In genomic region chr16:33965878-33966537, GRCm38 (mm10) we compare ENCODE assay signal across 8 mouse cellular contexts. TPM values are rescaled to one million over a fixed set of nuclear protein-coding genes. Genes with fewer than 3 reads are reported as not detected.
A peak's percentile ranks its signal among the peaks of the same experiment; 100 is the strongest.
DNase-seq lines count a peak whose midpoint lies in the region; ATAC-seq and TF ChIP-seq lines count a peak whose summit lies in the region.

No protein-coding gene starts in this region.

- H3K4me3 ChIP-seq in kidney, adult 2 months (ENCODE audit: insufficient read depth, low read depth, low read length), result peak overlapping the region; percentile 78
- peak overlapping the region; percentile 88 for H3K4me3 ChIP-seq in hindbrain, postnatal 0 days (ENCODE audit: low read length)
- peak overlapping the region; percentile 77 for H3K4me3 ChIP-seq in midbrain, embryonic 14.5 days (replicated peaks; ENCODE audit: low read depth, low read length)

- ATAC-seq in hindbrain, postnatal 0 days, result peak; percentile 1; the same call in 1 of the 2 replicates
- ATAC-seq in midbrain, embryonic 14.5 days (ENCODE audit: low FRiP score, low TSS enrichment), result peak; percentile 44; the same call in 1 of the 2 replicates
- ATAC-seq in cerebellum, adult (ENCODE audit: insufficient number of reproducible peaks, low FRiP score, low TSS enrichment), result no peak

- H3K4me1 ChIP-seq in kidney, adult 2 months (ENCODE audit: control insufficient read depth, insufficient read depth, low read length), result peaks cover 12% of the 10 kb centered on the region
- H3K4me1 ChIP-seq in hindbrain, postnatal 0 days (ENCODE audit: insufficient read depth, low read length), result 0 out of 2 replicates have a peak, but pooled peaks cover 3% of the 10 kb centered on the region
- H3K4me1 ChIP-seq in midbrain, embryonic 14.5 days (ENCODE audit: control insufficient read depth, insufficient read depth, low read length), result peaks cover 11% of the 10 kb centered on the region; the same call in 1 of the 2 replicates

- no peaks in the 10 kb centered on the region for H3K27me3 ChIP-seq in kidney, adult 2 months (replicated peaks; ENCODE audit: control insufficient read depth, insufficient read depth, low read length)
- no peaks in the 10 kb centered on the region for H3K27me3 ChIP-seq in hindbrain, postnatal 0 days (ENCODE audit: insufficient read depth, low read length)
- no peaks in the 10 kb centered on the region for H3K27me3 ChIP-seq in midbrain, embryonic 14.5 days (ENCODE audit: control insufficient read depth, insufficient read depth, low read length)

- no peak for TF ChIP-seq CTCF in kidney, adult 2 months (conservative IDR thresholded peaks at IDR 0.05; ENCODE audit: insufficient read depth, insufficient read length, low read depth, low read length)
- no peak for TF ChIP-seq CTCF in hindbrain, postnatal 0 days (IDR thresholded peaks at IDR 0.05; ENCODE audit: low read depth)

- no peak for TF ChIP-seq POLR2A in kidney, adult 2 months (IDR thresholded peaks at IDR 0.05; ENCODE audit: low read depth, low read length)

- H3K9ac ChIP-seq in hindbrain, postnatal 0 days (replicated peaks; ENCODE audit: low read length), result peak overlapping the region; percentile 78
- peak overlapping the region; percentile 72 for H3K9ac ChIP-seq in midbrain, embryonic 14.5 days (replicated peaks; ENCODE audit: low read length)

- peak; percentile 64 for DNase-seq in kidney, adult 2 months
- no peak for DNase-seq in kidney, postnatal 14 days
- DNase-seq in CD8-positive naive resting alpha-beta T cell, adult 2 months (ENCODE audit: low read depth in 2 of 2, low spot score in 2 of 2), result peak; percentile 5 to 32
- peak; percentile 24 for DNase-seq in c-Kit-positive CD71-positive TER-119-positive erythroid progenitor cells, embryonic 14.5 days (ENCODE audit: low spot score)
- no peak for DNase-seq in hindbrain, postnatal 0 days (ENCODE audit: low spot score)
- DNase-seq in midbrain, embryonic 14.5 days, result peak; percentile 31
- no peak for DNase-seq in layer of hippocampus, adult 9-11 months

- H3K4me2 ChIP-seq in hindbrain, postnatal 0 days (ENCODE audit: low read depth, low read length), result peak overlapping the region; percentile 93
- peak overlapping the region; percentile 63 for H3K4me2 ChIP-seq in midbrain, embryonic 14.5 days (ENCODE audit: low read length)

- 6% methylated on average over 15 of the region's 15 CpGs for WGBS in kidney, adult 2 months
- 14% methylated on average over 15 of the region's 15 CpGs for WGBS in hindbrain, postnatal 0 days
- WGBS in midbrain, embryonic 14.5 days, result 18% methylated on average over 15 of the region's 15 CpGs

- no peaks in the 10 kb centered on the region for H3K9me3 ChIP-seq in hindbrain, postnatal 0 days (ENCODE audit: low read length)
- no peaks in the 10 kb centered on the region for H3K9me3 ChIP-seq in midbrain, embryonic 14.5 days (ENCODE audit: control insufficient read depth, low read length)

- peak overlapping the region; percentile 8; the same call in 1 of the 2 replicates for H3K27ac ChIP-seq in kidney, adult 2 months (ENCODE audit: insufficient read depth, low read depth, low read length)
- peak overlapping the region; percentile 67; the same call in 1 of the 2 replicates for H3K27ac ChIP-seq in hindbrain, postnatal 0 days
- H3K27ac ChIP-seq in midbrain, embryonic 14.5 days (replicated peaks; ENCODE audit: low read depth, low read length), result no peak overlapping the region

- H3K36me3 ChIP-seq in kidney, adult 2 months (ENCODE audit: control insufficient read depth, insufficient read depth, low read length), result no peaks in the 10 kb centered on the region
- peaks cover 15% of the 10 kb centered on the region for H3K36me3 ChIP-seq in hindbrain, postnatal 0 days (ENCODE audit: insufficient read depth, low read length)
- H3K36me3 ChIP-seq in midbrain, embryonic 14.5 days (ENCODE audit: control insufficient read depth, insufficient read depth, low read length), result peaks cover 23% of the 10 kb centered on the region

RNA-seq across cellular contexts. Expression of gene Umps, which starts 0.8 kb away (rescaled TPM):
- 14.9 and 16.5 TPM in 2 replicates for polyA plus RNA-seq in kidney, adult 2 months (2012; rRNA removed)
- total RNA-seq in hindbrain, postnatal 0 days (2014; rRNA removed), result 16.7 and 23.6 TPM in 2 replicates
- 23.0 and 23.7 TPM in 2 replicates for polyA plus RNA-seq in hindbrain, postnatal 0 days (2015; fragmentation: Nextera tagmentation; extraction: Ambion mirVana)
- polyA plus RNA-seq in midbrain, embryonic 14.5 days (2014; fragmentation: Nextera tagmentation; extraction: Ambion mirVana), result 19.7 and 28.4 TPM in 2 replicates

Comparison
In these comparisons a context has a peak if more than half of its experiments do, and no peak if none do; other contexts are left out.
1. DNase-seq: peak in kidney, adult 2 months (single experiment), CD8-positive naive resting alpha-beta T cell, adult 2 months (2 of 2), c-Kit-positive CD71-positive TER-119-positive erythroid progenitor cells, embryonic 14.5 days (single experiment) and midbrain, embryonic 14.5 days (single experiment); none in kidney, postnatal 14 days (single experiment), hindbrain, postnatal 0 days (single experiment) and layer of hippocampus, adult 9-11 months (single experiment).
2. Peak in every context shown above with its lines, with median percentiles within 50 percentile points of each other: H3K4me3 ChIP-seq.